Mouse (Mus musculus): ENCODE data around the gene Neu1. TPM values are rescaled to one million over a fixed set of nuclear protein-coding genes. Genes with fewer than 3 reads are reported as not detected.
"Not testable (repeated sequence)": the region's sequence is repeated elsewhere in the genome, so short reads cannot be mapped to it uniquely, and the experiment has no call there.

The Neu1 gene
- polyA plus RNA-seq, 1 experiment from 2014 or later = 17.9 TPM

DNA sequence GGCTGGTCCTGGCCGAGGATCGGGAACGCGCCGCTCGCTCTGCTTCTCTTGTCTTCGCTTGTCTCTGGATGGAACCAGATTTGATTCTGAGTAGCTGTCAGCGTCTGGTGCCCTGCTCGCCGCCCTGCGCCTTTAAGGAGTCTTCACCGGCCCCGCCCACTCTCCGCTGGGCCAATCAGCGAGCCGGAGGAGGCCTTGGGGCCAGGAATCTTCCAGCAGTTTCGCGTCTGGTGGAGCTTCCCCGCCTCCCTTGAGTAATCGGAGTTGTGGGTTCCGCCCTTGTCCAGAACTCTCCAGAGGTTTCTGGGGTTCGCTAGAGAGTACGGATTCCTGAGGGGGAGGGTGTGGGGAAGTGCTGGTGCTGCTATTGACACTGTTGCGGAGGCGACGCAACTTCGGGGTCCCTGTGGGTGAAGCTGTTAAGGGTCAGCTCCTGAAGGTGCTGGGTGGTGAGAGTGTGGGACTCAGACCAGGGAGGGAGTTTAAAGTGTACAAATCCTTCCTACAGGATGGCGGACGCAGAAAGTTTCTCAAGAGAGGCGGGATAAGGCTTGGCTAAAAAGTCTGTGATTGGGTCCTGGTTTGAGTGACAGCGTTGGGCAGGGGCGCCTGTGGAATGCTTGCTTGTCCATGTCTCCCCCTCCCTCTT is 28.2 kb downstream of the Neu1 start, which contains the start of gene Hspa1b:
Hspa1b (minus strand) TSS at position 109 of the 649 bp plus-strand sequence.
- H3K4me2 ChIP-seq = peak within 1 kb of the TSS; percentile 74
- peak; percentile 96 for ATAC-seq (ENCODE audit: borderline replicate concordance, extremely low read depth, low FRiP score, low TSS enrichment)
- H3K9me3 ChIP-seq, H3K36me3 ChIP-seq, H3K27me3 ChIP-seq: not testable (repeated sequence)
- H3K27ac ChIP-seq = peak within 1 kb of the TSS; percentile 99
- 1% methylated on average over 29 of the region's 32 CpGs for WGBS
- H3K4me1 ChIP-seq = peaks cover 11% of the 10 kb centered on the region
- peak within 1 kb of the TSS; percentile 71 for H3K9ac ChIP-seq
- H3K4me3 ChIP-seq = peak within 1 kb of the TSS; percentile 58

DNA sequence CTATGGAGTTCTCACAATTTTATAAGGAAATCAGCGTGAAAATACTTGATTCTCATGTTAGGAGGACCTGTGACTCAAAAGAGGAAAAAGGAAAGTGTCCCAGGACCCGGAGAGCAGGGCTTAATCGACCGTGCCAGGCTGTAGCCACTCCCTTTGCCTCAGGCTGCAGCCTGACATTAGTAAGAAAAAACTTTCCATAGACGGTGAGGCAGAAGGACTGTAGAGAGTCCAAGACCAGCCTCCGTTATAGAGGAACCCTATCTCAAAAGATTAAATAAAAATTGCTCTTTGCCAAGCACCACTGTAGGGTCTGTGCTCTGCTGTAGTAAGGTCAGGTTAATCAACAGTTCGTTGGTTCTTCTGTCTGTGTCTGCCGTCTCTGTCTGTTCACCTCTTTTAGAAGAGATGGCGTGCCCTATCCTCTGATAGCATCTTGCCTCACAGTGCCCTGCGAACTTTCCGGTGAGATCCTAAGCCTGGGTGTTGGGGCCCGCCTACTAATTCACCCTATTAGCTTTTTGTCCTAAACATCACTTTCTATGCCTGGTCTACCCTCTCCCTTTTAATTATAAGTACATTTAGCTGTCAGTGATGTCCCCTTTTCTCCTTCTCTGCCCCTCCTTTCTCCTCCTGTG is 28.9 kb downstream of the Neu1 start:
- H3K9ac ChIP-seq = peak overlapping the region; percentile 71
- peak overlapping the region; percentile 99 for H3K27ac ChIP-seq
- peak; percentile 23; the same call in 1 of the 2 replicates for ATAC-seq (ENCODE audit: borderline replicate concordance, extremely low read depth, low FRiP score, low TSS enrichment)
- peaks cover 11% of the 10 kb centered on the region for H3K4me1 ChIP-seq
- WGBS = 11% methylated on average over 12 of the region's 12 CpGs
- H3K9me3 ChIP-seq = no peaks in the 10 kb centered on the region
- H3K4me2 ChIP-seq = peak overlapping the region; percentile 74
- H3K36me3 ChIP-seq = no peaks in the 10 kb centered on the region
- H3K27me3 ChIP-seq = peaks cover 10% of the 10 kb centered on the region
- H3K4me3 ChIP-seq = peak overlapping the region; percentile 58

DNA sequence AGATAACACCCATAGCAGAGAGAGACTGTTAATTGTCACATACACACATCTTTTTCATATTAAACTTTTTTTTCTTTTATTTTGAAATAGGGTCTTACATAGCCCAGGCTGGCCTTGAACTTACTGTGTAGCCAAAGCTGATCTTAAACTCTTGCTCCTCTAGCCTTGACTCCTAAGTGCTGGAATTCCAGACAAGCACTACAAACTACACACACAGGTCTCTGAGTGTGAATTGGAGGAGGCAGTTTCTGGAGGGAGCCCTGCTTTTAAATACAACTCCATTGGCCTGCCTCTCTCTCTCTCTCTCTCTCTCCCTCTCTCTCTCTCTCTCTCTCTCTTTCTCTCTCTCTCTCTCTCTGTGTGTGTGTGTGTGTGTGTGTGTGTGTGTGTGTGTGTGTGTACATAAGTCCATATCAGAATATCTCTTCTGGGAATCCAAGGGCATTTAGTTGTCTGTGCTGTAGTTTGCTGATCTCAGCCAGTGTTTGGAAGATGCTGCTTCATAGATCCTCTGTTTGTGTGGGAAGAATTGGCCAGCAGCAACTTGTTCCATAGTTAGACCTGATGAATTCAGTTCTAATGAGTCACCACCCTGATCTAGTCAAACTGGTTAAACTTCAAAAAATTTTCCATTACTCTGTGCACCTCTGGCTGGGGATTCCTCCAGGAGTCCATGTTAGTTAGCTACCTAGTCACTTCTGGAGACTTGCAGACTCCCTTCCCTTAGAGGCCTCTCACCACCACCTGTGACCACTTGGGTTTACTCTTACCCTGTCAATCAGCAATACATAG is 29.8 kb downstream of the Neu1 start:
- ATAC-seq (ENCODE audit: borderline replicate concordance, extremely low read depth, low FRiP score, low TSS enrichment) = no peak
- Histone ChIP-seq H3K9me3 (no peaks in the 10 kb centered on the region), H3K27me3 (peaks cover 6% of the 10 kb centered on the region), H3K36me3 (no peaks in the 10 kb centered on the region), H3K4me3 (no peak overlapping the region), H3K4me1 (peaks cover 11% of the 10 kb centered on the region), H3K4me2 (no peak overlapping the region), H3K27ac (no peak overlapping the region), H3K9ac (no peak overlapping the region)

DNA sequence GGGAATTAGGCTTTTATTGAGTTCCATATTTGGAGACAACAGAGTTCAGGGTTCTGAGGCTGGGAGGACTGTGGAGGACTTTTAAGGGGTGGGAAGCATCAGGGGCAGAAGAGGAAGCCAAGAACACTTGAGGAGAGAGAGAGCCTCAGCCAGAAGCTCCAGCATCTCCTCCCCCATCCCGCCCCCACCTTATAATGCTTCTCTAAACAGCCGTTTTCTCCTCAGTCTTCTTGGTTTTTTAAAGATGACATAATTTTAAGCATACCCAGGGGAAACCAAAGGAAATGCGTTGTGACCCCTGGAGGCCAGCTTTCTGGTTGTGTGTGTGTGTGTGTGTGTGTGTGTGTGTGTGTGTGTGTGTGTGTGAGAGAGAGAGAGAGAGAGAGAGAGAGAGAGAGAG is 31.1 kb downstream of the Neu1 start:
- no peak overlapping the region for H3K4me2 ChIP-seq
- ATAC-seq (ENCODE audit: borderline replicate concordance, extremely low read depth, low FRiP score, low TSS enrichment) = no peak
- H3K27ac ChIP-seq = no peak overlapping the region
- H3K36me3 ChIP-seq = no peaks in the 10 kb centered on the region
- no peaks in the 10 kb centered on the region; the same call in 1 of the 2 replicates for H3K27me3 ChIP-seq
- no peak overlapping the region for H3K4me3 ChIP-seq
- peaks cover 11% of the 10 kb centered on the region for H3K4me1 ChIP-seq
- no peaks in the 10 kb centered on the region for H3K9me3 ChIP-seq
- WGBS = 23% methylated on average over 3 of the region's 3 CpGs
- no peak overlapping the region for H3K9ac ChIP-seq

DNA sequence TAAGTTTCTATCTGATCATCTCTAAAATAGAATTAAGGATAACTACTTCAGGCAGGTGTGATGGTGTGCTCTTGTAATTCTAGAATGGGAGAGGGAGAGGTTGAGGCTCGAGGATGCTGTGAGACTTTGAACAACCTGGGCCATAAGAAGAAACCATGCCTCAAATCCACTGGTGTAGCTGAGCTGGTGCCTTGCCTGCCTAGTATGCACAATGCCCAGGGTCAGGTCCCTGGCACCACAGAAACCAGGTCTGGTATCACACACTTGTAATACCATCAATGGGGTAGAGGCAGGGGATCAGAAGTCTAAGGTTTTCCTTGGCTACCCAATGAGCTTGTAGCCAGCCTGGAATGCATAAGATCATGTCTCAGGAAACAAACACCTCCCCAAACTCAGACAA is 31.8 kb downstream of the Neu1 start:
- 61% methylated on average over 1 of the region's 1 CpGs for WGBS
- no peak for ATAC-seq (ENCODE audit: borderline replicate concordance, extremely low read depth, low FRiP score, low TSS enrichment)
- Histone ChIP-seq H3K27me3 (peaks cover 4% of the 10 kb centered on the region), H3K36me3 (no peaks in the 10 kb centered on the region), H3K4me2 (no peak overlapping the region), H3K9ac (no peak overlapping the region), H3K4me1 (peaks cover 11% of the 10 kb centered on the region), H3K27ac (no peak overlapping the region), H3K9me3 (no peaks in the 10 kb centered on the region), H3K4me3 (no peak overlapping the region)

DNA sequence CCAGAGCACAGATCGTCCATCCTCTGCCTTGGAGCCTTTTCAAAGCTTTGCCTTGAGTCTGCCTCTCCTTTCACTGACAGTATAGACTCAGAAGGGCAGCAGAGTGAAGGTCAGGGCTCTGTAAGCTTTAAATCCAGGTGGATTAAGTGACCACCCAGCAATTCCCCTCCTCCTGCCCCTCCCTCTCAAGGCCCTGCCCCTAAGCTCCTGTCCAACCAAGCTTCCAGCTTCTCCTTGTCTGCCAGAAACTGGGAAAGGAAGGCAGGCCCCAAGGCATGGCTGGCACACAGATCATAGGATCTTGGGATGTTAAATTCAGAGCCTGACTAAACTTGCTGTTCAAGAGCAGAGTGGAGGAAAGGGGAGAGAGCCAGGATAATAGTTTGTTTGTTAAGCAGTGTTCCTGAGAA is 33.6 kb downstream of the Neu1 start:
- WGBS = 41% methylated on average over 1 of the region's 1 CpGs
- Histone ChIP-seq H3K4me2 (no peak overlapping the region), H3K9me3 (no peaks in the 10 kb centered on the region), H3K36me3 (no peaks in the 10 kb centered on the region), H3K27me3 (peaks cover 23% of the 10 kb centered on the region), H3K9ac (no peak overlapping the region), H3K27ac (no peak overlapping the region), H3K4me1 (peaks cover 11% of the 10 kb centered on the region), H3K4me3 (no peak overlapping the region)
- ATAC-seq (ENCODE audit: borderline replicate concordance, extremely low read depth, low FRiP score, low TSS enrichment) = no peak

DNA sequence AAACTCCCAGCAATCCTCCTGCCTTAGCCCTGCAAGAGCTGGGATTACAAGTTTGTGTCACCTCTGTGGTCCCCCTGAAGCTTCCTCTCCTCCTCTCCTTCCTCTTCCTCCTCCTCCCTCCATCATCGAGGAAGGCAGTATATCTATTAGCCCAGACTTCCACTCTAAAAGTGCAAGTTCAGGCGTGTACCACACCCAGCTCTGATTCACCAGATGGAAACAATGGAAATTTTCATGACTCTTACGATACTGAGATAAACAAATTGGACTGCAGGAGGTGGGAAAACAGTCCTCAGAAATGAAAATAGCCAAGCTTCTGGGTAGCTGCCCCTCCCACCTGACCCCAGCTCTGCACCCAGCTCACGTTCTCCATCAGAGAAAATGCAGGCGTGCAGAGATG is 34.6 kb downstream of the Neu1 start:
- no peak for ATAC-seq (ENCODE audit: borderline replicate concordance, extremely low read depth, low FRiP score, low TSS enrichment)
- no peak overlapping the region for H3K27ac ChIP-seq
- H3K9ac ChIP-seq = no peak overlapping the region
- WGBS = 55% methylated on average over 5 of the region's 5 CpGs
- no peaks in the 10 kb centered on the region for H3K36me3 ChIP-seq
- no peak overlapping the region for H3K4me3 ChIP-seq
- no peak overlapping the region for H3K4me2 ChIP-seq
- H3K9me3 ChIP-seq = no peaks in the 10 kb centered on the region
- peaks cover 26% of the 10 kb centered on the region for H3K27me3 ChIP-seq
- H3K4me1 ChIP-seq = peaks cover 3% of the 10 kb centered on the region; the same call in 1 of the 2 replicates

DNA sequence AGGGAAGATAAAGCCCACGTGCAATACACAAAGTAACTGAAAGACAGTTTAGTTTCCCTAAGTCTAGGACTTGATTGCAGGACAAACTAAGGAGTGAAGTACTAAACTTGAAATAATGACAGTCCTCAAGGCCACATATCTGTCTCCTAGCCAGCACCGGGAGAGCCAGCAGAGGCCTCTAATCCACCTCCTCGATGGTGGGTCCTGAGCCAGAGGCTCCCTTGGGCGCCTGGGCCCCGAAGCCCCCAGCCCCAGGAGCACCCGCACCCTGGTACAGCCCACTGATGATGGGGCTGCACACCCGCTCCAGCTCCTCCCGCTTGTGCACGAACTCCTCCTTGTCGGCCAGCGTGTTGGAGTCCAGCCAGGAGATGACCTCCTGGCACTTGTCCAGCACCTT is 38.8 kb downstream of the Neu1 start, which contains the start of gene Gm20481:
Gm20481 (plus strand) TSS at position 91 of the 400 bp plus-strand sequence.
- 52% methylated on average over 6 of the region's 11 CpGs for WGBS
- H3K36me3 ChIP-seq = not testable (repeated sequence)

DNA sequence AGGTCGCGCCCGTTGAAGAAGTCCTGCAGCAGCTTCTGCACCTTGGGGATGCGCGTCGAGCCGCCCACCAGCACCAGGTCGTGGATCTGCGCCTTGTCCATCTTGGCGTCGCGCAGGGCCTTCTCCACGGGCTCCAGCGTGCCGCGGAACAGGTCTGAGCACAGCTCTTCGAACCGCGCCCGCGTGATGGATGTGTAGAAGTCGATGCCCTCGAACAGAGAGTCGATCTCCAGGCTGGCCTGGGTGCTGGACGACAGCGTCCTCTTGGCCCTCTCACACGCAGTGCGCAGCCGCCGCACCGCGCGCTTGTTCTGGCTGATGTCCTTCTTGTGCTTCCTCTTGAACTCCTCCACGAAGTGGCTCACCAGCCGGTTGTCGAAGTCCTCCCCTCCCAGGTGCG is 39.8 kb downstream of the Neu1 start:
- H3K4me1 ChIP-seq; ATAC-seq (ENCODE audit: borderline replicate concordance, extremely low read depth, low FRiP score, low TSS enrichment); H3K9me3 ChIP-seq; H3K4me2 ChIP-seq; H3K4me3 ChIP-seq; H3K27ac ChIP-seq; H3K36me3 ChIP-seq; H3K9ac ChIP-seq: not testable (repeated sequence)
- 28% methylated on average over 24 of the region's 37 CpGs for WGBS
- H3K27me3 ChIP-seq = peaks cover 26% of the 10 kb centered on the region

More for the DNA sequence above, 38.8 kb downstream of the Neu1 start, which contains the start of gene Gm20481:
- H3K4me1 ChIP-seq; ATAC-seq (ENCODE audit: borderline replicate concordance, extremely low read depth, low FRiP score, low TSS enrichment); H3K9me3 ChIP-seq; H3K4me3 ChIP-seq; H3K27ac ChIP-seq; H3K9ac ChIP-seq; H3K4me2 ChIP-seq: not testable (repeated sequence)
- H3K27me3 ChIP-seq = peaks cover 26% of the 10 kb centered on the region

DNA sequence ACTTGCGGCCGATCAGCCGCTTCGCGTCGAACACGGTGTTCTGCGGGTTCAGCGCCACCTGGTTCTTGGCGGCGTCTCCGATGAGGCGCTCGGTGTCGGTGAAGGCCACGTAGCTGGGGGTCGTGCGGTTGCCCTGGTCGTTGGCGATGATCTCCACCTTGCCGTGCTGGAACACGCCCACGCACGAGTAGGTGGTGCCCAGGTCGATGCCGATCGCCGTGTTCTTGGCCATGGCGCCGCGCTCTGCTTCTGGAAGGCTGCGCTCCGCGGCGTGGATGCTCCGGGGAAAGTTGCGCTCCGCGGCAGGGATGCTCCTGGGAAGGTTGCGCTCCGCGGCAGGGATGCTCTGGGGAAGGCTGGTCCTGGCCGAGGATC is 40.6 kb downstream of the Neu1 start:
- Histone ChIP-seq H3K4me2 (peak overlapping the region; percentile 86), H3K4me3 (peak overlapping the region; percentile 44), H3K27me3 (peaks cover 26% of the 10 kb centered on the region)
- peak; percentile 34; the same call in 1 of the 2 replicates for ATAC-seq (ENCODE audit: borderline replicate concordance, extremely low read depth, low FRiP score, low TSS enrichment)
- not testable (repeated sequence) for H3K27ac ChIP-seq, H3K9ac ChIP-seq, H3K4me1 ChIP-seq, H3K36me3 ChIP-seq, H3K9me3 ChIP-seq
- WGBS = under 1% methylated on average over 27 of the region's 43 CpGs

DNA sequence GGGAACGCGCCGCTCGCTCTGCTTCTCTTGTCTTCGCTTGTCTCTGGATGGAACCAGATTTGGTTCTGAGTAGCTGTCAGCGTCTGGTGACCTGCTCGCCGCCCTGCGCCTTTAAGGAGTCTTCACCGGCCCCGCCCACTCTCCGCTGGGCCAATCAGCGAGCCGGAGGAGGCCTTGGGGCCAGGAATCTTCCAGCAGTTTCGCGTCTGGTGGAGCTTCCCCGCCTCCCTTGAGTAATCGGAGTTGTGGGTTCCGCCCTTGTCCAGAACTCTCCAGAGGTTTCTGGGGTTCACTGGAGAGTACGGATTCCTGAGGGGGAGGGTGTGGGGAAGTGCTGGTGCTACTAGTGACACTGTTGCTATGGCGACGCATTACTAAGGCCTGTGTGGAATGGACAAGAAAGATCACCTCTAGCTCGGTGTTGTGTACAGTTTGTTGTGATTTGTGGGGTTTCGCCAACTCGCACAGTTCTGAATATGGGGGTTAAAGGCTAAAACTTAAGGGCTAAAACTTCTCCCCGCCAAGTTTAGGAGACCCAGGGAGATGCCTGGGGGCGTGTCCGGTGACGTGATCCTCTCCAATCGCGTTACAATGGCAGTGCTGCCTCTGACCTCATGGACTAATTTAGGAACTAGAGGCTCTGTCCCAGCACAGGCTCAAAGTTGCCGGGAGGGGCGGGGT is 41.2 kb downstream of the Neu1 start, which contains the start of the genes Hspa1a and Hspa1l:
Hspa1a (minus strand) TSS at position 88 of the 681 bp plus-strand sequence.
Hspa1l (plus strand) TSS at position 635 of the 681 bp plus-strand sequence.
- peak within 1 kb of the TSS; percentile 34 for H3K9ac ChIP-seq
- peak within 1 kb of the TSS; percentile 61; the same call in 1 of the 2 replicates for H3K27ac ChIP-seq
- WGBS = 2% methylated on average over 33 of the region's 33 CpGs
- H3K36me3 ChIP-seq, H3K4me1 ChIP-seq, H3K9me3 ChIP-seq: not testable (repeated sequence)
- H3K4me3 ChIP-seq = peak within 1 kb of the TSS; percentile 44
- H3K27me3 ChIP-seq = peaks cover 26% of the 10 kb centered on the region
- H3K4me2 ChIP-seq = peak within 1 kb of the TSS; percentile 86
- peak; percentile 94 for ATAC-seq (ENCODE audit: borderline replicate concordance, extremely low read depth, low FRiP score, low TSS enrichment)

Data from lung, embryonic 15.5 days (tissue).